Mouse (Mus musculus) liver, embryonic 14.5 days (tissue): ENCODE data around the gene Gm37240. TPM values are rescaled to one million over a fixed set of nuclear protein-coding genes. Genes with fewer than 3 reads are reported as not detected.

ENCODE experiments used
- ATAC-seq: fragments of 200-750 bp; cut with Nextera tagmentation; 2 replicates; pipeline ENCODE4 v1.8.0; 2017; ENCODE audit warnings: moderate number of reproducible peaks, mild to moderate bottlenecking, moderate library complexity; ENCODE audit not compliant: insufficient read depth
- DNase-seq, 3 experiments: peaks; one replicate each; pipeline ENCODE4 v3.0.0-alpha.2; 2012 to 2013; ENCODE audit warnings: low read depth in 3 of 3, low spot score in 3 of 3
- H3K27ac ChIP-seq: fragments of 300-500 bp; sonication (generic); 2 replicates; pipeline ENCODE4 v1.5.1; 2014; ENCODE audit warnings: moderate library complexity, mild to moderate bottlenecking, control low read depth, inconsistent platforms
- H3K27me3 ChIP-seq: fragments of 300-500 bp; sonication (generic); 2 replicates; pipeline ENCODE4 v1.6.1; 2014; ENCODE audit warnings: mild to moderate bottlenecking, low read length, moderate library complexity; ENCODE audit not compliant: control insufficient read depth, insufficient read depth
- H3K36me3 ChIP-seq: fragments of 300-500 bp; sonication (generic); replicated peaks from 2 replicates; pipeline ENCODE4 v1.6.1; 2014; ENCODE audit warnings: low read depth; ENCODE audit not compliant: control insufficient read depth, insufficient read depth
- H3K4me1 ChIP-seq, 2 experiments: fragments of 200-500 bp in 1 of 2; fragments of 300-500 bp in 1 of 2; sonication (generic) in 1 of 2; replicated peaks; 2 replicates each; pipeline ENCODE4 v1.6.1; 2012 to 2014; ENCODE audit warnings: antibody characterized with exemption in 1 of 2, inconsistent platforms in 1 of 2, low read length in 1 of 2; ENCODE audit not compliant: control insufficient read depth in 2 of 2, insufficient read depth in 2 of 2
- H3K4me2 ChIP-seq: fragments of 300-500 bp; sonication (generic); 2 replicates; pipeline ENCODE4 v1.6.1; 2014; ENCODE audit warnings: low read depth, mild to moderate bottlenecking, control low read depth, moderate library complexity
- H3K4me3 ChIP-seq, 2 experiments: fragments of 200-500 bp in 1 of 2; fragments of 300-500 bp in 1 of 2; sonication (generic) in 1 of 2; 2 replicates each; pipeline ENCODE4 v1.5.1; 2012 to 2014; ENCODE audit warnings: low read depth in 2 of 2, low read length in 2 of 2, mild to moderate bottlenecking in 2 of 2, control low read depth in 1 of 2, inconsistent platforms in 1 of 2, moderate library complexity in 1 of 2; ENCODE audit not compliant: insufficient read depth in 1 of 2
- H3K9ac ChIP-seq: fragments of 300-500 bp; sonication (generic); replicated peaks from 2 replicates; pipeline ENCODE4 v1.6.1; 2014; ENCODE audit warnings: mild to moderate bottlenecking, control low read depth, moderate library complexity
- H3K9me3 ChIP-seq: fragments of 300-500 bp; sonication (generic); 2 replicates; pipeline ENCODE4 v1.6.1; 2016; ENCODE audit warnings: low read length, mixed read lengths; ENCODE audit not compliant: control insufficient read depth
- CTCF ChIP-seq: IDR thresholded peaks from 2 replicates; pipeline ENCODE4 v1.5.1; 2016; ENCODE audit warnings: antibody characterized with exemption, low read depth, control low read depth
- EP300 ChIP-seq: IDR thresholded peaks from 2 replicates; pipeline ENCODE4 v1.6.1; 2016; ENCODE audit warnings: antibody characterized with exemption, low read depth
- WGBS: fragments of 180-500 bp; shearing (Covaris S2); extraction: QIAGEN DNeasy Blood & Tissue Kit; methylation state at CpG from one replicate; pipeline ENCODE4 v1.1.7; 2014; ENCODE audit not compliant: insufficient replicate concordance; 5-methylcytosine and 5-hydroxymethylcytosine counted together
- polyA plus RNA-seq, 2 experiments: library from polyadenylated mRNA; depleted of rRNA in 1 of 2; stranded (reverse) in 1 of 2; unstranded in 1 of 2; fragments of >200 nt; fragmentation: Nextera tagmentation in 1 of 2; extraction: Ambion mirVana in 1 of 2; gene quantifications; 2 replicates each; pipeline versions ENCODE4 v1.2.1 to v1.2.3; 2012 to 2014

Gm37240 gene
- polyA plus RNA-seq, 2 experiments: 0.03 to 0.30 TPM

GRCm38 (mm10) chr3:85584966-85585365, 302.4 kb downstream of the Gm37240 start:
- DNase-seq: peak; percentile 51 to 58 (median 56)

GRCm38 (mm10) chr3:85583194-85583593, 304.1 kb downstream of the Gm37240 start:
- H3K36me3 ChIP-seq: no peaks in the 10 kb centered on the region
- no peak overlapping the region for H3K9ac ChIP-seq
- H3K4me2 ChIP-seq: no peak overlapping the region
- no peaks in the 10 kb centered on the region for H3K9me3 ChIP-seq
- ATAC-seq (no peak), DNase-seq (no peak)
- no peak overlapping the region for H3K4me3 ChIP-seq
- 47% methylated on average over 5 of the region's 5 CpGs for WGBS
- TF ChIP-seq CTCF (no peak), EP300 (no peak)
- no peak overlapping the region for H3K27ac ChIP-seq
- peaks cover 9 to 19% of the 10 kb centered on the region in 2 experiments for H3K4me1 ChIP-seq
- no peaks in the 10 kb centered on the region for H3K27me3 ChIP-seq

More at GRCm38 (mm10) chr3:85584966-85585365, 302.4 kb downstream of the Gm37240 start:
- no peaks in the 10 kb centered on the region for H3K27me3 ChIP-seq
- TF ChIP-seq EP300 (peak; percentile 80), CTCF (no peak)
- H3K4me3 ChIP-seq: no peak overlapping the region
- no peaks in the 10 kb centered on the region for H3K36me3 ChIP-seq
- WGBS: 13% methylated on average over 4 of the region's 4 CpGs
- H3K4me1 ChIP-seq: peaks cover 12 to 28% of the 10 kb centered on the region in 2 experiments
- H3K27ac ChIP-seq: no peak overlapping the region
- H3K4me2 ChIP-seq: peak overlapping the region; percentile 4; the same call in 1 of the 2 replicates
- H3K9ac ChIP-seq: no peak overlapping the region
- peak; percentile 89 for ATAC-seq
- no peaks in the 10 kb centered on the region for H3K9me3 ChIP-seq

GRCm38 (mm10) chr3:85582726-85583125, 304.6 kb downstream of the Gm37240 start:
- Histone ChIP-seq H3K9ac (no peak overlapping the region), H3K27ac (no peak overlapping the region), H3K27me3 (no peaks in the 10 kb centered on the region), H3K9me3 (no peaks in the 10 kb centered on the region), H3K4me3 (no peak overlapping the region), H3K36me3 (no peaks in the 10 kb centered on the region), H3K4me1 (peaks cover 9 to 19% of the 10 kb centered on the region in 2 experiments), H3K4me2 (no peak overlapping the region)
- WGBS: 64% methylated on average over 2 of the region's 2 CpGs
- TF ChIP-seq CTCF (no peak), EP300 (no peak)
- ATAC-seq (no peak), DNase-seq (no peak)

GRCm38 (mm10) chr3:85573864-85574830, 313.2 kb downstream of the Gm37240 start, which contains the start of gene Gatb:
TSS of gene Gatb (plus strand) at chr3:85574119.
- under 1% methylated on average over 41 of the region's 41 CpGs for WGBS
- ATAC-seq: peak; percentile 100
- H3K4me1 ChIP-seq: peaks cover 3 to 7% of the 10 kb centered on the region in 2 experiments; a peak in 3 of 4 replicates
- TF ChIP-seq CTCF (peak; percentile 87), EP300 (no peak)
- peak within 1 kb of the TSS; percentile 68 for H3K4me2 ChIP-seq
- H3K9me3 ChIP-seq: no peaks in the 10 kb centered on the region
- peak within 1 kb of the TSS; percentile 0; the same call in 1 of the 2 replicates for H3K27ac ChIP-seq
- H3K27me3 ChIP-seq: no peaks in the 10 kb centered on the region
- DNase-seq: peak; percentile 98
- no peaks in the 10 kb centered on the region for H3K36me3 ChIP-seq
- peak within 1 kb of the TSS; percentile 85 for H3K9ac ChIP-seq
- H3K4me3 ChIP-seq: peak within 1 kb of the TSS; percentile 93
